Mouse (Mus musculus): ENCODE measurements at regions not wholly inside any gene's neighbourhood (a gene's known extent, or its start where the extent isn't known, plus 50 kb on each side); places are given as distances from the start of the nearest gene placed in this dataset.

- no peak overlapping the region for H3K9ac ChIP-seq (ENCODE audit: low read depth, low read length)
- H3K9me3 ChIP-seq (replicated peaks; ENCODE audit: control insufficient read depth, low read length): no peaks in the 10 kb centered on the region
- no peaks in the 10 kb centered on the region for H3K27me3 ChIP-seq (ENCODE audit: control insufficient read depth, insufficient read depth, low read length)
- ATAC-seq (replicated peaks; ENCODE audit: insufficient number of reproducible peaks, low FRiP score, low TSS enrichment): no peak
- WGBS (ENCODE audit: insufficient replicate concordance): 64% methylated on average over 6 of the region's 6 CpGs
- H3K4me1 ChIP-seq (ENCODE audit: control insufficient read depth, insufficient read depth, low read length): peaks cover 10% of the 10 kb centered on the region; the same call in 1 of the 2 replicates
- H3K4me2 ChIP-seq: no peak overlapping the region
- H3K36me3 ChIP-seq (ENCODE audit: control insufficient read depth, insufficient read depth, low read length): no peaks in the 10 kb centered on the region
- H3K4me3 ChIP-seq (ENCODE audit: low read depth, low read length): no peak overlapping the region
- no peak overlapping the region for H3K27ac ChIP-seq (ENCODE audit: low read depth, low read length)
Observed at GRCm38 (mm10) chr7:130048106-130048772, 456.6 kb downstream of the Wdr11 start.

DNA sequence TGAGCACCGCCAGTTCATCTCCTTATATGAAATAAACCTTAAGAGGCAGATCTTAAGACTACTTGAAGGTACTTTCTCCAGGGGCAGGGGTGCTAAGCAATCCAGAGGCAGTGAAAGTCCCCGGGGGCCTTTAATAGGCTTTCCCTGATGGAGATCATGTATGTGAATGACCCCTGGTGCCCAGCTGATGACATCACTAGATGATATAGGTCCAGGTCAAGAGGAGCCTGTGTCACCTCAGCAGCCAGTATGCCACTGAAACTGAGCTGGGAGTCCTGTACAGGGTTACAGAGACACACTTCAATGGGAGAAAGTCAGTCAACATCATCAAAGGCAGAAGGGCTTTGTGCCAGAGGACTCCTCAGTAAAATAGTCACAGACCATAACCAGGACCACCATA is 457.8 kb downstream of the Wdr11 start:
- Histone ChIP-seq H3K4me3 (ENCODE audit: low read depth, low read length) (no peak overlapping the region), H3K4me2 (no peak overlapping the region), H3K9ac (ENCODE audit: low read depth, low read length) (no peak overlapping the region), H3K4me1 (ENCODE audit: control insufficient read depth, insufficient read depth, low read length) (peaks cover 3% of the 10 kb centered on the region; the same call in 1 of the 2 replicates), H3K36me3 (ENCODE audit: control insufficient read depth, insufficient read depth, low read length) (no peaks in the 10 kb centered on the region), H3K9me3 (replicated peaks; ENCODE audit: control insufficient read depth, low read length) (no peaks in the 10 kb centered on the region), H3K27me3 (ENCODE audit: control insufficient read depth, insufficient read depth, low read length) (no peaks in the 10 kb centered on the region), H3K27ac (ENCODE audit: low read depth, low read length) (no peak overlapping the region)
- no peak for ATAC-seq (replicated peaks; ENCODE audit: insufficient number of reproducible peaks, low FRiP score, low TSS enrichment)
- WGBS (ENCODE audit: insufficient replicate concordance): 75% methylated on average over 2 of the region's 2 CpGs

GRCm38 (mm10) chr7:130050120-130050519 is 458.5 kb downstream of the Wdr11 start:
- no peaks in the 10 kb centered on the region for H3K36me3 ChIP-seq (ENCODE audit: control insufficient read depth, insufficient read depth, low read length)
- no peaks in the 10 kb centered on the region for H3K27me3 ChIP-seq (ENCODE audit: control insufficient read depth, insufficient read depth, low read length)
- no peak overlapping the region for H3K27ac ChIP-seq (ENCODE audit: low read depth, low read length)
- H3K9ac ChIP-seq (ENCODE audit: low read depth, low read length): no peak overlapping the region
- H3K9me3 ChIP-seq (replicated peaks; ENCODE audit: control insufficient read depth, low read length): no peaks in the 10 kb centered on the region
- no peak overlapping the region for H3K4me3 ChIP-seq (ENCODE audit: low read depth, low read length)
- no peak for ATAC-seq (replicated peaks; ENCODE audit: insufficient number of reproducible peaks, low FRiP score, low TSS enrichment)
- H3K4me1 ChIP-seq (ENCODE audit: control insufficient read depth, insufficient read depth, low read length): no peaks in the 10 kb centered on the region
- WGBS (ENCODE audit: insufficient replicate concordance): 19% methylated on average over 2 of the region's 2 CpGs
- H3K4me2 ChIP-seq: no peak overlapping the region

DNA sequence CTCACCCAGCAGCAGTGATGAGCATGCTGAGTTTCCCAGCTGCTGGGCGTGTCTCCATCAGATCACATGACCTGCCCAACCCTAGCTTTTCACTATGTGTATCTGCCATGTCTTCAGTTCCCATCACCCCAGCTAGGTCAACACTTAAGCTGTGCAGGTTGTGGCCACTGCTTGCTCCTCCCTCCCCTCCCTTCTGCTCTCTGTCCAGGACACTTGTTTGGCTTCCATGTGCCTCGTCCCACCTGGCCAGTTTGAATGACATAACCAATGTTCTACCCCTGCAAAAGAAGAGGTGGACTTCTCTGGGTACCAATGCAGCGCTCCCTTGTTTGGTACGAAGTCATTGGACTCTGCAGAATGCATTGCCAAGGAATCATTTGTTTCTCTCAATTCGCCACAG is 460.7 kb downstream of the Wdr11 start:
- Histone ChIP-seq H3K4me3 (ENCODE audit: low read depth, low read length) (no peak overlapping the region), H3K9me3 (replicated peaks; ENCODE audit: control insufficient read depth, low read length) (no peaks in the 10 kb centered on the region), H3K4me1 (ENCODE audit: control insufficient read depth, insufficient read depth, low read length) (no peaks in the 10 kb centered on the region), H3K4me2 (no peak overlapping the region), H3K9ac (ENCODE audit: low read depth, low read length) (no peak overlapping the region), H3K36me3 (ENCODE audit: control insufficient read depth, insufficient read depth, low read length) (no peaks in the 10 kb centered on the region), H3K27ac (ENCODE audit: low read depth, low read length) (no peak overlapping the region), H3K27me3 (ENCODE audit: control insufficient read depth, insufficient read depth, low read length) (no peaks in the 10 kb centered on the region)
- WGBS (ENCODE audit: insufficient replicate concordance): 80% methylated on average over 5 of the region's 5 CpGs
- ATAC-seq (replicated peaks; ENCODE audit: insufficient number of reproducible peaks, low FRiP score, low TSS enrichment): no peak

DNA sequence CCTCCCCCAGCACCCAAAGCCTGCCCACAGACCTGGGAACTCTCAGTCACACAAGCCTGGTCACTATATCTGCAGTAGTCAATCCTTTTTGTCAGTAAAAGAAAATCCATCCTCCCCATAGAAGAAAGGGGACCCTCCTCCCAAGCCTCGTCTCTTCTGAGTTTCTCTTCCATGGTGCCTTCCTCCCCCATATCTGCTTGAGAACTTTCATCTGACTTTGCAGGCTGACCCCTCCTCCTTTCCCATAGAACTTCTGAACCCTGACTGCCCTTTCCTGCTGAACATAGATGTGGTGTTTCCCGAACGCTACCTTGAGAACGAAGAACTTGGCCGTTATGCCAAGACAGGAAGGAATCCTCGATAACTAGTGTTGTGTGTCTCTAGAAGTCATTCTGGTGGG is 462.5 kb downstream of the Ate1 start:
- H3K9me3 ChIP-seq (replicated peaks; ENCODE audit: control insufficient read depth, low read length): no peaks in the 10 kb centered on the region
- no peak overlapping the region for H3K27ac ChIP-seq (ENCODE audit: low read depth, low read length)
- no peak for ATAC-seq (replicated peaks; ENCODE audit: insufficient number of reproducible peaks, low FRiP score, low TSS enrichment)
- no peak overlapping the region for H3K9ac ChIP-seq (ENCODE audit: low read depth, low read length)
- H3K4me3 ChIP-seq (ENCODE audit: low read depth, low read length): no peak overlapping the region
- no peaks in the 10 kb centered on the region for H3K27me3 ChIP-seq (ENCODE audit: control insufficient read depth, insufficient read depth, low read length)
- 66% methylated on average over 6 of the region's 6 CpGs for WGBS (ENCODE audit: insufficient replicate concordance)
- H3K4me1 ChIP-seq (ENCODE audit: control insufficient read depth, insufficient read depth, low read length): no peaks in the 10 kb centered on the region
- no peaks in the 10 kb centered on the region for H3K36me3 ChIP-seq (ENCODE audit: control insufficient read depth, insufficient read depth, low read length)
- H3K4me2 ChIP-seq: no peak overlapping the region

DNA sequence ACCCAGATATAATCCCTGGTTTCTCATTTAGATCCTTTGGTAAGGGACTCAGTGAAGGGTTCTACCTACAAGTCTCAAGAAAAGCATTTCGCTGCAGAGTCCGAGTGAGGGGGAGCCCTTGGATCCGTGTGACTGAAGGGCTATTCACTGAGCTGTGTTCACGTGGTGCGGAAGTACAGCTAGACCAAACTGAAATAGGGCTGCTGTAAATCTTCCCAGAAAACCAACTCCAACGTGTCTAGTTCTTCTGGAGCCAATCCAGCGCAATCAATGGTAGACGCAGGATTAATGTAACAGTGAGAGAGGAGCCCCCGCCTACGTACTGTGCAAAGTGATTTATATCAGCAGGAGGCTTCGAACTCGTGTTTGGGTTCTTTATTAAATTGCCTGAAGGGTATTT is 461.9 kb downstream of the Ate1 start:
- no peaks in the 10 kb centered on the region for H3K4me1 ChIP-seq (ENCODE audit: control insufficient read depth, insufficient read depth, low read length)
- H3K9me3 ChIP-seq (replicated peaks; ENCODE audit: control insufficient read depth, low read length): no peaks in the 10 kb centered on the region
- no peaks in the 10 kb centered on the region for H3K36me3 ChIP-seq (ENCODE audit: control insufficient read depth, insufficient read depth, low read length)
- no peak overlapping the region for H3K27ac ChIP-seq (ENCODE audit: low read depth, low read length)
- no peaks in the 10 kb centered on the region for H3K27me3 ChIP-seq (ENCODE audit: control insufficient read depth, insufficient read depth, low read length)
- H3K4me3 ChIP-seq (ENCODE audit: low read depth, low read length): no peak overlapping the region
- H3K9ac ChIP-seq (ENCODE audit: low read depth, low read length): no peak overlapping the region
- no peak for ATAC-seq (replicated peaks; ENCODE audit: insufficient number of reproducible peaks, low FRiP score, low TSS enrichment)
- WGBS (ENCODE audit: insufficient replicate concordance): 83% methylated on average over 12 of the region's 12 CpGs
- no peak overlapping the region for H3K4me2 ChIP-seq

- ATAC-seq (replicated peaks; ENCODE audit: insufficient number of reproducible peaks, low FRiP score, low TSS enrichment): no peak
- no peak overlapping the region for H3K27ac ChIP-seq (ENCODE audit: low read depth, low read length)
Observed at GRCm38 (mm10) chr7:130059684-130060607, 460.2 kb downstream of the Ate1 start.

DNA sequence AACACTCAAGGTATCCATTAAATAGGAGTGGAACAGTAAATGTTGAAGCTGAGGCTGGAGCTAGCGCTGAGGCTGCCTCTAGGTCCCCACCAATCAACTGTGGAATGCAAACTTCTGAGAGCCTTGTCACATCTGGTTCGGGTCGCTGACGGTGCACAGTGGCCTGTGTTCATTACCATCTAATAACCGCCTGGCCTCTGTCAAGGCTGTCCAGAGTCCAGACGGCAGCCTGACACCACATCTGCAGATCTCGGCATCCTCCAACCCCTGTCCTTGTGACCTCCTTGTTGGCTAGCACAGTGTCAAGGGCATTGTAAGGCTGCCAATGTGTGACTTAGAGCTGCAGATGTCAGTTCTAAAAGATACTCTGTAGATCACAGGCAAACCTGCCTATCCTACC is 455.7 kb downstream of the Ate1 start:
- Histone ChIP-seq H3K9me3 (replicated peaks; ENCODE audit: control insufficient read depth, low read length) (no peaks in the 10 kb centered on the region), H3K4me1 (ENCODE audit: control insufficient read depth, insufficient read depth, low read length) (0 out of 2 replicates have a peak, but pooled peaks cover 3% of the 10 kb centered on the region), H3K4me3 (ENCODE audit: low read depth, low read length) (no peak overlapping the region), H3K9ac (ENCODE audit: low read depth, low read length) (no peak overlapping the region), H3K4me2 (no peak overlapping the region), H3K27me3 (ENCODE audit: control insufficient read depth, insufficient read depth, low read length) (no peaks in the 10 kb centered on the region), H3K36me3 (ENCODE audit: control insufficient read depth, insufficient read depth, low read length) (no peaks in the 10 kb centered on the region), H3K27ac (ENCODE audit: low read depth, low read length) (no peak overlapping the region)
- ATAC-seq (replicated peaks; ENCODE audit: insufficient number of reproducible peaks, low FRiP score, low TSS enrichment): no peak
- WGBS (ENCODE audit: insufficient replicate concordance): 18% methylated on average over 7 of the region's 7 CpGs

More at GRCm38 (mm10) chr7:130059684-130060607, 460.2 kb downstream of the Ate1 start:
- H3K9ac ChIP-seq (ENCODE audit: low read depth, low read length): no peak overlapping the region
- H3K27me3 ChIP-seq (ENCODE audit: control insufficient read depth, insufficient read depth, low read length): no peaks in the 10 kb centered on the region
- no peak overlapping the region for H3K4me2 ChIP-seq
- 55% methylated on average over 15 of the region's 15 CpGs for whole genome bisulfite sequencing (ENCODE audit: insufficient replicate concordance)
- H3K9me3 ChIP-seq (replicated peaks; ENCODE audit: control insufficient read depth, low read length): no peaks in the 10 kb centered on the region
- H3K4me1 ChIP-seq (ENCODE audit: control insufficient read depth, insufficient read depth, low read length): 0 out of 2 replicates have a peak, but pooled peaks cover 3% of the 10 kb centered on the region
- no peak overlapping the region for H3K4me3 ChIP-seq (ENCODE audit: low read depth, low read length)
- no peaks in the 10 kb centered on the region for H3K36me3 ChIP-seq (ENCODE audit: control insufficient read depth, insufficient read depth, low read length)

Data from heart, embryonic 11.5 days (tissue).